Mouse (Mus musculus) embryonic facial prominence, embryonic 11.5 days (tissue): ENCODE measurements at regions not wholly inside any gene's neighbourhood (a gene's known extent, or its start where the extent isn't known, plus 50 kb on each side); places are given as distances from the start of the nearest gene placed in this dataset.

Experiments
- ATAC-seq: fragments of 200-750 bp; cut with Nextera tagmentation; replicated peaks from 2 replicates; pipeline ENCODE4 v1.8.0; 2017; ENCODE audit warnings: low read depth; ENCODE audit not compliant: insufficient number of reproducible peaks, low FRiP score, low TSS enrichment
- DNase-seq: peaks from one replicate; pipeline ENCODE4 v3.0.0-alpha.2; 2015; ENCODE audit warnings: low spot score
- H3K27ac ChIP-seq: fragments of 300-500 bp; sonication (generic); replicated peaks from 2 replicates; pipeline ENCODE4 v1.5.1; 2014; ENCODE audit warnings: mild to moderate bottlenecking, low read depth, low read length, control low read depth
- H3K27me3 ChIP-seq: fragments of 300-500 bp; sonication (generic); 2 replicates; pipeline ENCODE4 v1.6.1; 2014; ENCODE audit warnings: mild to moderate bottlenecking, low read length, moderate library complexity, mixed read lengths; ENCODE audit not compliant: control insufficient read depth, insufficient read depth
- H3K36me3 ChIP-seq: fragments of 300-500 bp; sonication (generic); replicated peaks from 2 replicates; pipeline ENCODE4 v1.6.1; 2014; ENCODE audit warnings: low read depth, mild to moderate bottlenecking, low read length, moderate library complexity, mixed read lengths; ENCODE audit not compliant: control insufficient read depth, insufficient read depth
- H3K4me1 ChIP-seq: fragments of 300-500 bp; sonication (generic); 2 replicates; pipeline ENCODE4 v1.6.1; 2014; ENCODE audit warnings: low read length, mixed read lengths; ENCODE audit not compliant: control insufficient read depth, insufficient read depth
- H3K4me2 ChIP-seq: fragments of 300-500 bp; sonication (generic); 2 replicates; pipeline ENCODE4 v1.6.1; 2014; ENCODE audit warnings: low read depth, mild to moderate bottlenecking, control low read depth, low read length, moderate library complexity
- H3K4me3 ChIP-seq: fragments of 300-500 bp; sonication (generic); 2 replicates; pipeline ENCODE4 v1.5.1; 2014; ENCODE audit warnings: low read depth, low read length, control low read depth
- H3K9ac ChIP-seq: fragments of 300-500 bp; sonication (generic); replicated peaks from 2 replicates; pipeline ENCODE4 v1.6.1; 2014; ENCODE audit warnings: mild to moderate bottlenecking, control low read depth, low read length
- H3K9me3 ChIP-seq: fragments of 300-500 bp; sonication (generic); replicated peaks from 2 replicates; pipeline ENCODE4 v1.6.1; 2016; ENCODE audit warnings: mild to moderate bottlenecking, low read length, inconsistent platforms, mixed read lengths; ENCODE audit not compliant: control insufficient read depth
- WGBS: fragments of 180-500 bp; shearing (Covaris S2); extraction: QIAGEN DNeasy Blood & Tissue Kit; methylation state at CpG from one replicate; pipeline ENCODE4 v1.1.7; 2014; 5-methylcytosine and 5-hydroxymethylcytosine counted together

GRCm38 (mm10) chr15:61294131-61294530 lies 371.3 kb upstream of the A1bg start:
- WGBS = 74% methylated on average over 4 of the region's 4 CpGs
- Histone ChIP-seq H3K9ac (no peak overlapping the region), H3K4me1 (no peaks in the 10 kb centered on the region), H3K9me3 (no peaks in the 10 kb centered on the region), H3K36me3 (no peaks in the 10 kb centered on the region), H3K27ac (no peak overlapping the region), H3K4me2 (no peak overlapping the region), H3K27me3 (no peaks in the 10 kb centered on the region), H3K4me3 (no peak overlapping the region)
- no peak for ATAC-seq
- DNase-seq = no peak

- DNase-seq (no peak), ATAC-seq (no peak)
- Histone ChIP-seq H3K4me1 (no peaks in the 10 kb centered on the region), H3K9me3 (no peaks in the 10 kb centered on the region), H3K27ac (no peak overlapping the region), H3K4me2 (no peak overlapping the region), H3K27me3 (no peaks in the 10 kb centered on the region), H3K36me3 (no peaks in the 10 kb centered on the region), H3K9ac (no peak overlapping the region), H3K4me3 (no peak overlapping the region)
- WGBS = 29% methylated on average over 4 of the region's 4 CpGs
These were observed 346.0 kb upstream of the A1bg start for GRCm38 (mm10) chr15:61268766-61269165.

- no peaks in the 10 kb centered on the region for H3K27me3 ChIP-seq
- no peaks in the 10 kb centered on the region for H3K4me1 ChIP-seq
- no peak overlapping the region for H3K4me3 ChIP-seq
- H3K9me3 ChIP-seq = no peaks in the 10 kb centered on the region
- H3K9ac ChIP-seq = no peak overlapping the region
- H3K4me2 ChIP-seq = no peak overlapping the region
- DNase-seq (no peak), ATAC-seq (no peak)
- H3K27ac ChIP-seq = no peak overlapping the region
- 78% methylated on average over 2 of the region's 2 CpGs for WGBS
- no peaks in the 10 kb centered on the region for H3K36me3 ChIP-seq
These were observed 336.2 kb upstream of the A1bg start for GRCm38 (mm10) chr15:61259047-61259446.

GRCm38 (mm10) chr15:61244511-61244910 lies 321.7 kb upstream of the A1bg start:
- Histone ChIP-seq H3K27ac (no peak overlapping the region), H3K4me2 (no peak overlapping the region), H3K4me3 (no peak overlapping the region), H3K27me3 (no peaks in the 10 kb centered on the region), H3K4me1 (peaks cover 2% of the 10 kb centered on the region; the same call in 1 of the 2 replicates), H3K9ac (no peak overlapping the region), H3K9me3 (no peaks in the 10 kb centered on the region), H3K36me3 (no peaks in the 10 kb centered on the region)
- ATAC-seq = no peak
- 72% methylated on average over 2 of the region's 2 CpGs for WGBS
- DNase-seq = peak; percentile 3

- H3K4me2 ChIP-seq = no peak overlapping the region
- H3K9ac ChIP-seq = no peak overlapping the region
- H3K9me3 ChIP-seq = no peaks in the 10 kb centered on the region
- no peak overlapping the region for H3K4me3 ChIP-seq
- WGBS = 76% methylated on average over 2 of the region's 2 CpGs
- no peak for DNase-seq
- no peak overlapping the region for H3K27ac ChIP-seq
- no peaks in the 10 kb centered on the region for H3K27me3 ChIP-seq
- ATAC-seq = no peak
- peaks cover 2% of the 10 kb centered on the region for H3K4me1 ChIP-seq
- H3K36me3 ChIP-seq = no peaks in the 10 kb centered on the region
These were observed 319.4 kb upstream of the A1bg start for GRCm38 (mm10) chr15:61242161-61242681.

GRCm38 (mm10) chr15:61241741-61242140 lies 318.9 kb upstream of the A1bg start:
- H3K27me3 ChIP-seq = no peaks in the 10 kb centered on the region
- H3K9ac ChIP-seq = no peak overlapping the region
- no peak overlapping the region for H3K4me2 ChIP-seq
- DNase-seq = no peak
- H3K36me3 ChIP-seq = no peaks in the 10 kb centered on the region
- no peaks in the 10 kb centered on the region for H3K9me3 ChIP-seq
- H3K4me3 ChIP-seq = no peak overlapping the region
- no peak overlapping the region for H3K27ac ChIP-seq
- no peak for ATAC-seq
- H3K4me1 ChIP-seq = peaks cover 2% of the 10 kb centered on the region
- 97% methylated on average over 1 of the region's 1 CpGs for WGBS

- ATAC-seq (no peak), DNase-seq (no peak)
- H3K27me3 ChIP-seq = no peaks in the 10 kb centered on the region
- H3K9me3 ChIP-seq = no peaks in the 10 kb centered on the region
- peak overlapping the region; percentile 20; the same call in 1 of the 2 replicates for H3K27ac ChIP-seq
- peaks cover 2% of the 10 kb centered on the region for H3K4me1 ChIP-seq
- H3K4me2 ChIP-seq = no peak overlapping the region
- no peak overlapping the region for H3K9ac ChIP-seq
- H3K4me3 ChIP-seq = no peak overlapping the region
- no peaks in the 10 kb centered on the region for H3K36me3 ChIP-seq
These were observed 317.5 kb upstream of the A1bg start for GRCm38 (mm10) chr15:61240344-61240743.

- Histone ChIP-seq H3K27ac (no peak overlapping the region), H3K36me3 (no peaks in the 10 kb centered on the region), H3K27me3 (no peaks in the 10 kb centered on the region), H3K9me3 (no peaks in the 10 kb centered on the region), H3K4me1 (peaks cover 2% of the 10 kb centered on the region), H3K9ac (no peak overlapping the region), H3K4me2 (no peak overlapping the region), H3K4me3 (no peak overlapping the region)
- DNase-seq = peak; percentile 35
- peak; percentile 55; the same call in 1 of the 2 replicates for ATAC-seq
- 48% methylated on average over 7 of the region's 7 CpGs for WGBS
These were observed 316.6 kb upstream of the A1bg start for GRCm38 (mm10) chr15:61239414-61239813.
